Mouse (Mus musculus): ENCODE measurements around the gene Rnf166. TPM values are rescaled to one million over a fixed set of nuclear protein-coding genes. Genes with fewer than 3 reads are reported as not detected.
A peak's percentile ranks its signal among the peaks of the same experiment; 100 is the strongest.

Rnf166 gene
- total RNA-seq (2021) = 10 to 100 TPM; 21.8 to 24.1 TPM

DNA sequence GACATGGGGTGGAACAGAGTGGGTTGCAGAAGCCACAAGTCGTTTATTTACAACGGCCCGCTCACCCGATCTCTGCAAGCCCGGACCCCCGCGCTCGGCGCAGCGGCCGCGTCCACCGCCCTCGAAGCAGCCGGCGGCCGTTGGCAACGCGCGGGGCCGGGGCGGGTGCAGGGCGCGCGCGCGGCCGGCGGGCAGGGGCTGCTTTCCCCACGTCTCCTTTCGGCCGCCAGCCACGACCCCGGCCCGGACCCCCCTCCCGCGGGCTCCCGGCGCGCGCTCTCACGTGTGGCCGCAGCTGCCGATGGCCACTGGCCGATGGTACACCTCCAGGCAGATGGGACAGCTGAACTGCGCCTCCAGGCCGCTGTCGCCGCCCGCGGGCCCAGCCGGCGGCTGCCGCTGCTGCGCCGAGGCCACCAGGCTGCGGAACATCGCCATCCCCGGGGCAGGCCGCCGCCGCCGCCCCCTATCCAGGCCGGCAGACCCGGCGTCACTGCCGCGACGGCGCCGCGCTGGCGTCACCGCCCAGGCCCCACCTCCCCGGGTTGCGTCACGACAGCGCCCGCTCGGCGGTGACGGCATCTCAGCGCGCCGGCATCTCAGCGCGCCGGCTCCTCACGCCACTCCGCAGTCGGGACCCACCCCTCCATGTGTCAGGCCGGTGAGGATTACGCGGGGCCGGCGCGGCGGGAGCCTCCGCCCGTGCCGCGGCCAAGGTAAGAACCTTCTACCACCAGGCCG is at the start of gene Rnf166, which contains the start of gene Ctu2:
Gene Rnf166, minus strand, starts transcription at position 485 of the 741 bp plus-strand sequence.
Gene Ctu2, plus strand, starts transcription at position 564 of the 741 bp plus-strand sequence.
- peak; percentile 95 for DNase-seq
- intact Hi-C loops (cut with DNase I) = no loop called here

DNA sequence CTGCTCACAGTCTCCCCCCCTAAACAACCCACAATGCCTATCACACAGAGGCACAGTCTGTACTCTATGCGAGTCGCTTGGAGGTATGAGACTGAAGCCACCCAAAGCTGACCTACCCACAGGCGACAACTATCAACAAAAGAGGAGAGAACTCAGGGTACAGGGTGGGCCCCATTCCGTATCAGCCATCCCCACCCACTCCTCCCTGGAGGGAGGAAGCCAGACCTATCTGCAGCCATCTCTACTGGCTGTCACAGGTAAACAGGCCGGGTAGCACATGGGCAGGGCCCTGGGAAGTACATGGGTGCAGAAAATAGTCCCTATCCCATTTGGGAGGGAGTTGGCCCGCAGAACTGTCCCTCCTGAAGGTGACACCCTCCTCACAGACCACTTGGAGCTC is 49.1 kb upstream of the Rnf166 start:
- intact Hi-C loops (cut with DNase I) = no loop called here
- no peak for DNase-seq

DNA sequence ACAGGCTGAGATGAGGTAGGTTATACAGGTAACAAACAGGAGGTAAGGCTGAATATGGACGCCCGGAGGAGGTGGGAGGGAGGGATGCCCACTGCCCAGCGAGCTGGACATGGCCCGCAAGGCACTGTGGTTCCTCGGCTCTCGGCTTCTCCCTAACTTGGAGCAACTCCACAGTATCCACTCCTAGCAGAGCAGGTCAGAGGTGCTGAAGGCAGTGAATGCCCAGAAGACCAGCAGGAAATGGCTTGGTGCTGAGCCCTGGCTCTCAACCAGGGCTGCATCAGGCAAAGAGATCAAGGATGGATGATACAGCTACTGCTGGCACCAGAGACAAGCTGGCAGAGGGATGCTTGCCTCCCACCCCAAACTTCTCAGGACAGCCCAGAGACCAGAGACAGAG is 48.6 kb upstream of the Rnf166 start:
- intact Hi-C loops (cut with DNase I) = no loop called here
- peak; percentile 35 for DNase-seq

DNA sequence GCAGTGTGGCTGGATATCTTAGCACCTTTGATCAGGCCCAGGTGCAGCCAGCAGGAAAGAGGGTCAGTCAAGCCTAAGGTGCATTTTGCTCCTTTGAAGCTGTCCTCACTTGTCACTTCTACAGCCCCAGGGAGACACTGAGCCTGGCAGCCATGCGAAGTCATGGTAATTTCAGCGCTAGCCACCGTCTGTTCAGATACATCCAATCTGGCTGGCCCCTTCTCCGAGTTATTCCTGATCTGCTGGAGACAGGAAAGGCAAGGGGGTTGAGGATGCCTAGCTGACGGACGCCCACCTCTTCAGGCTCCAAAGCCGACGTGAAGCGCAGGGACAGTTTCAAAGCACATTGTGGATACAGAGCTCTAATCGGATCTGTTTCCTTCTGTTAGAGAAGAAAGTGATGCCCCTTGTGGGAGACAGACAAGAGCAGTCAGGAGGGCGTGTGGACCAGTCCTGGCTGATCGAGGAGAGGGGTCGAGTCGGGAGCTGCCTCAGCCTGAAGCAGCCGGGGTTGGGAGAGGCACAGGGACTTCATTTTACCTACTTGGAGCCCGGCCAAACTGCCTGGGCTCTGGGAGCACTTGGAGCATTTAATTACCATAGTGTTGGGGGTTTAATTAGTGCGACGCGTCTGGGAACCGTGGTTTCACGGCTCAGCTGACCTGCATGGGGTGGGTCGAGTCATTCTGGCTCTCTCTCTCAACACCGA is 47.9 kb upstream of the Rnf166 start:
- intact Hi-C loops (cut with DNase I) = no loop called here
- peak; percentile 70 for DNase-seq

DNA sequence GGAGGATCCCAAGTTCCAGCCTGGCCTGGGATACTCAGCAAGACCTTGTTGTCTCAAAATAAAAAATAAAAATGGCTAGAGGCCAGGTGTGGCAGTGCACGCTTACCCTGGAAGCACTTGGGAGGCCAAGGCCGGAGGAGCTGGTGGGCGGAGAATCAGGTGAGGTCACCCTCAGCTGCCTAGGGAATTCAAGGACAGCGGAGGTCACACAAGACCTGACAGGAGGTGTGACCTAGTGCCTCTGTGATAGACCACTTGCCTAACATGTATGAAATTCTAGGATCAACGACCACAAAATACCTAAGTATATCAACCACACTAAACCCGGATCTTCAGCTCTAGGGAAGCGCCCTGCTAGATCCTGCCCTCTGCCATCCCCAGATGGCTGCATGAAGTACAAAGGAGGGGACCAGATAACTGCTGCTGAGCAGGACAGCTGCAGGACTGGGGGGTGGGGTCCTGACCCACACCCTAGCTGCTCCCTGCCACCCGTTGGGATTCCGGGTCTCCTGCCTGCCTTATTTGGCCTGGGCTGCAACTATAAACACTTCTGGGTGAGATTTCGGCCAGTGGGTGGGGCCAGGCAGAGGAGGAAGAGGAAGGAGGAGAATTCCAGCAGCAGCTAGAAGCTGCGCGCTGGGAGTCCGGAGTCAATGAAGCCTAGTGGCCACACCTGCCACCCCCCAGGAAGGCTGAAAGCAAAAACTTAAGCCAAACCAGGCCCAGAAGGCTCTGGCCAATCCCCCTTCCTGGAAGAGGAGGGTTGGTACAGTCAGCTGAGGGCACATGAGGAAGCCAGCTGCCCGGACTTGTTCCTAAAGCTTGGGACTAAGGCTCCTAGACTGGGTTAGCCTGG is 47.2 kb upstream of the Rnf166 start:
- intact Hi-C loops (cut with DNase I) = no loop called here
- peak; percentile 54 for DNase-seq

DNA sequence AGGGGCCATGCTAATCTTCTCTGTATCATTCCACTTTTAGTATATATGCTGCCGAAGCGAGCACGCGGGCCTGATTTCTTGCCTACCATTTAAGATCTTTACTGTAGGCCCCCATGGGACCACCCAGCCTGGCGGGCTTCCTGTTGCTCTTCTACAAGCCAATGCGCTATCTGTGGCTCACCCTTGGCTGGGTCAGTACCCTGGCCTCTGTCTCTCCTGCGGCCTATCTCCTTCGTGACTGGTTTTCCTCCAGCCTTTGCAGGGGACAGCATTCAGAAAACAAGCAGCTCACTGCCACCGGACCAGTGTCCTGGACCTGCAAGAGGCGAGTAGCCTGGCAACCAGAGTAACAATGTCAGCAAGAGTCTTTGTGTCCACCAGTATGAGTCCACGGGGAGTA is 44.7 kb upstream of the Rnf166 start:
- DNase-seq = no peak
- intact Hi-C loops (cut with DNase I) = no loop called here

DNA sequence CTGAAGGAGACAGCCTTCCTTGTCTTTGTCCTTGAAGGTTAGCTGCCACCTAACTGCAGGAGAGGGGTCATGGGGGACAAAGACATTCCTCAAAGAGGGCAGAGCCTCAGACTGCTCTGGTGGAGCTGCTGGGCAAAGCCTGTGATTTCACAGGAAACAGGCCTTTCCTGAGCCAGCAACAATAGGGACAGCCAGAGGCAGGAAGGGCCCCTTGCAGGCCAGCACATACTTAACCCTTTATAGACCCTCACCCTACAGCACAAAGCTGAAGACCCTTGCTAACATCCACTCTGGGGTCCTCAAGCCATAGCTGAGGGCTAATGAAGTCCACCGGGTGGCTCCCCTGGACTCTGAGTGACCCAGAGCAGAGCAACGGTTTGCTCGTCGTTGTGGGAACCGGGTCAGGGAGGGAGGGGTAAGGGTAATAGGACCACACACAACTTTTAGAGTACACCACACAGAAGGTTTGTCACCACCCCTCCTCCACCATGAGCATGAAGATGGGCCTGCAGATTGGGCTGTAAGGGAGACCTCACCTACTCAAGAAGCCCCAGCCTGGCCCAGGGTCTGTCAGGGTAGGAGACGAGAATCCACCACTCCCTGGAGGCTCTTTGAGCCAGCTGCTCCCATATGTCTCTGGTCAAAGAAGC is 41.8 kb upstream of the Rnf166 start:
- DNase-seq = no peak
- intact Hi-C loops (cut with DNase I) = no loop called here

DNA sequence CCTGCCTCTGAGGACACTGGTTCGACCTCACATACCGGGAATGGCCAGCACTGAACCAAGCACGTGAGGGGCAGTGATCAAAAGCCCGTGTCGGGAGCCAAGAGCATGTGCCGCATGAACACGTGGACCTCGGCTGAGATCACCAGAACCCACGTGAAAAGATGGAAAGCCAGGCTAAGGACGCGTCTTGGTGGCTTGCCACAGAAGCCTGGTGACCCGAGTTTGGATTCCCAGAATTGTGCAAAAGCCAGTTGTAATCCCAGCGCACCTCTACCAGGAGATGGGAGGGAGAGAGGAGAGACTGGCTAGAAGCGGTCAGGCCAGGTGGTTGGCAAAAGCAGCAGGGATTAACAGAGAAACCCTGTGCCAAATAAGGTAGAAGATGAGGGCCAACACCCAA is 39.8 kb upstream of the Rnf166 start:
- no peak for DNase-seq
- intact Hi-C loops (cut with DNase I) = no loop called here

DNA sequence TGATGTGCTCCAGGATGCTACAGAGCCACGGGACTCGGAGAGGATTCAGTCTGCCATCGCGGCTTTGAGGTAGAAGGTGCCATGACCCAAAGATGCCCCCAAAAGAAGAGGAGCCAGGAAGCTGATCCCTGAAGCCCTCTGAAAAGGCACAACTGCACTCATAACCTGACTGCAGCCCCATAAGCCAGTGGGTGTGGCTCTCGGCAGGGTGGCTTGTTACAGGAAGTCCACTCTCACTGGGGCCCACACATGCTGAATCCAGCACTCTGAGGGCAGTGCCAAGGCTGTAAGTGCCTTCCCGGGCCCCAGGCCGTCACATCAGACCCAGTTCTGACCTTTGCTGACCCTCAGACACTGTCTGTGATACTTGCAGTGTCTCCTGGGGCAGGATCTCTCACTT is 36.5 kb upstream of the Rnf166 start:
- intact Hi-C loops (cut with DNase I) = no loop called here
- no peak for DNase-seq

DNA sequence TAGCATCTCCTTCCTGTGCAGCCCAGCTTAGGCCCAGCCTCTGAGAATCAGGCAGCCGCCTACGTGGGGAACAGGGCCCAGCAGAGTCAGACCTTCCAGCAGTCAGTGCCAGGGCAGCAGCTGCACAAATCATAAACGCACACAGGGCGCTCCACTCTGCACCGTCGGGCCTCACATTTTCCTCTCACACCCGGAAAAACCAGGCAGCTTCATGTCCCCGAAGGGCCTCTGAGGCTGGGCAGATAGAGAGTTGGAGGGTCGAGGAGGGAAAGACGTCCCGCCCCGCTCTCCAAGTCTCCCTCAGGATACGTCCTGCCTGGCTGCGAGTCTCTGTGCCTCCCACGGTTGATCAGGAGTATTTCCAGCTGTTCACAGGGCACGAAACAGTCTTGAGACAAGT is 35.7 kb upstream of the Rnf166 start:
- intact Hi-C loops (cut with DNase I) = no loop called here
- no peak for DNase-seq

DNA sequence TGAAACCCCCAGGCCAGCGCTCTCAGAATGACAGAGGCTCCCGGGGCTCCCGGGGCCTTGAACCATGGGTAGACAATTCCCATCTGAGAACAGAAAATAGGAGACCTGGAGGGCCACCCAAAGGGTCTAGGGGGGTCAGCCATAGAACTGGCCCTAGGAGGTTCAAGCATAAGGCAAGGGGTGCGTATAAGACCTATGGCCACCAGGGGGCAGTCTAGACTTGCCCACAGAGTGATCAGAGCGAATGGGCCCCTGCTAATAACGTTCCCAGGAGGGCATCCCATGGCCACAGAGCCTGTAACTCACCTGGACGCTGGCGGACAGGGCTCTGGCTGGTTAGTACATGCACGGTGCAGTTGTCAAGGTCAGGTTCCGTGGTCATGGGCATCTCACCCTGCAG is 25.0 kb upstream of the Rnf166 start:
- intact Hi-C loops (cut with DNase I) = loop anchor here (2.0 to 5.0 kb wide), 2 partner anchors 51 to 328 kb away; partner anchors contain the start of gene Piezo1
- DNase-seq = peak; percentile 80

DNA sequence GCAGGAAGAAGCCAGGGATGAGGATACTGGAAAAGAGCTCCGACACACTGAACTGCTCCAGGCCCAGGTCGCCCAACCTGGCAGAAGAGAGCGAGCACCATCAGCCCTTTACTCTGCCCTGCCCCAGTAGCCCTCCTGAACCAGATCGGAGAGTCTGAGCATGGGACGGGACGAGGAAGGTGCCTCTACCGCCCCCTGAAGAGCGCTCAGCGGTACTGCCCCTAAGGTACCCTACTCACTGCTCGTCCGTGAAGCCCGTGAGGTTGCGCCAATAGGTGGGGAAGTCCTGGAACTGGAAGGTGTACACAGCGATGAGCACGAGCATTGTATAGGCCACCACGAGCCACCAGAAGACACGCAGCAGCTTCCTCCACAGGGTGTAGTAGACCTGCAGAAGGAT is 22.0 kb upstream of the Rnf166 start:
- DNase-seq = no peak
- intact Hi-C loops (cut with DNase I) = no loop called here

DNA sequence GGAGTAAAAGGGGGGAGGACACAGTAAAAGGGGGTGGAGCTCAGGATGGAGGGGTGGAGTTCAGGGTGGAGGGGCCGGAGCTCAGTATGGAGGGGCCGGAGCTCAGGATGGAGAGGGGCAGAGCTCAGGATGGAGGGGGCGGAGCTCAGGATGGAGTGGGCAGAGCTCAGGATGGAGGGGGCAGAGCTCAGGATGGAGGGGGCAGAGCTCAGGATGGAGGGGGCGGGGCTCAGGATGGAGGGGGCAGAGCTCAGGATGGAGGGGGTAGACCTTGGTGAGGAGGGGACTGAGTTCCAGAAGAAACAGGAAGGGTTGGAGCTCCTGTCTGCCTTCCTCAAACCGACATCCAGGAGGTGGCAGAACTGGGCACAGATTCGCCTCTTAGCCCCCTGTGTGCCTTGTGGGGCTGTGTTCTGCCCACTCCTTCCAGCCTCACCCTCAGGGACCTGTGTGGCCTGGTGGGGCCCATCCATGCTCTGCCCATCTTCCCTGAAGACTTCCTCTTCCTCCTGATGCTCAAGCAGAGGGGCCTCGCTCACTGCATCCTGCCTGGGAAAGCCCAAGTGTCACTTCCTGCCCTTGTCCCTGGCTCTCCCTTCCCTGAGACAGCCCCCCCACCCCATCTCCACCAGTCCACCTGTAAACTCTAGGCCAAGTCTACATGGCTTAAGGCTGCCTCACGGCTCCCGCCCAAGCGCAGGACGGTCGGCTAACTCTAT is 21.3 kb upstream of the Rnf166 start:
- DNase-seq = no peak
- intact Hi-C loops (cut with DNase I) = no loop called here

DNA sequence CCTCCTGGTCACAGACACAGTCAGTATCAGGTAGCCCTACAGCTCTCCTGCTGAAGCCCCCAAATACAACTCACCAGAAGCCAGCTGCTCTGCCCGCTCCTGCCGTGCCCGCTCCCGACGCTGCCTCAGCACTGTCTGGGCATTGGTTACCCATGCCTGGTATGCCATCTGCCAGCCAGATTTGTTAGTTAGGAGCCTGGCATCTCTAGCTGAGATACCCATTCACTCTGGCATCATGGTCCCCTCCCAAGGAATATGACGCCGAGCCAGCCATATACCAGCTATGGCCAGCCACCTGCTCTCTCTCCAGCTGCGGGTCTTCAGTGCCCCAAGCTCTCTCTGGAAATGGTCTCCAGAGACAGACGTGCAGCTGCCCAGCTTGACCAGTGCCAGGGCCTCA is 12.5 kb upstream of the Rnf166 start:
- DNase-seq = peak; percentile 73
- intact Hi-C loops (cut with DNase I) = no loop called here

DNA sequence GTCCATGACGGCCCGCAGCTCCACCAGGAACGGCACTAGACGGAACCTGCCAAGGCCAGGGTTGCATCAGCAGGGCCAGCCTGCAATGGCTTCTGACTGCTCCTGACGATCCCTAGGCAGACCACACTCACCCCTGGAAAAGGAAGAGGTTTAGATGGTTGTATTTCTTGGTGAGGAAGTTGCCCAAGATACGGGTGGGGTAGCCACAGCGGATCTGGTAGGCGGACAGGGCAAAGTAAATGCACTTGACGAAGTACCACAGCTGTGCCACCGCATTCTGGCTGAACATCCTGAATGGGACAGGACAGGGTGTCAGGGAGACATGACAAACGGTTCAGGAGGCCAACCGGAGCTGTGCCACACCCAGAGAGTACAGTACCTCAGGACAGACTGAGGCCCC is 9.0 kb upstream of the Rnf166 start:
- intact Hi-C loops (cut with DNase I) = no loop called here
- DNase-seq = no peak

DNA sequence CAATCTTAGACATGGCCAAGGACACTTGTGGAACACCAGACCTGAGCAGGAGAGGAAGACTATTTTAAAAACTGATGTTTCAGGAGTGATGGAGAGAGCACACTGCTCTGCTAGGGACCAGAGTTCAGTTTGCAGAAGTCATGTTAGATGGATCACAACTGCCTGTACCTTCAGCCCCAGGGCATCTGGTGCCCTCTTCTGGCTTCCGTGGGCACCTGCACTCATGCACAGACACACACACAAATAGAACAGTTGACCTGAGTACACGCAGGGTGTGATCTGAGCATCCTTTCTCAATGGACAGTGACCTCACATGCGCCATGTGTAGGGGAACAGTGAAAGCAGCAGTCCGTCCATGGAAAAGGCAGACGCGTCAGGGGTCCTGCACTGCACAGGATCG is 8.0 kb upstream of the Rnf166 start:
- no peak for DNase-seq
- intact Hi-C loops (cut with DNase I) = no loop called here

DNA sequence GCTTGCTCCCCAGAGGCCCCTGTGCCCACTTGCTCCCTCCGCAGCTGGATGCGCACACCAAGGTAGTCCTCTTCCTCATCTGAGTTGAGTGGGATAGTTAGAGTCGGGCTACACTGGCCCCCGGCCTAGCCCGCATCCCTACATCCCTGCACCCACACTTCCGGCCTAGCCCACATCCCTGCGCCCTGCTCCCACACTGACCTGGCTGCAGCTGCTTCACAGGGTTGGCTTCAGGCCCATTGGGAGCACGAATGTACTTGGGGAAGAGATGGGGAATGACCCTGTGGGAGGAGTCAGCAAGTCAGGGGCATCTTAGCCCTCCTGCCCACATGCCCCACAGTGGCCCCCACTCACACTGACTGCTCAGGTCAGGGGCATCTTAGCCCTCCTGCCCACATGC is 6.6 kb upstream of the Rnf166 start:
- intact Hi-C loops (cut with DNase I) = no loop called here
- DNase-seq = no peak

DNA sequence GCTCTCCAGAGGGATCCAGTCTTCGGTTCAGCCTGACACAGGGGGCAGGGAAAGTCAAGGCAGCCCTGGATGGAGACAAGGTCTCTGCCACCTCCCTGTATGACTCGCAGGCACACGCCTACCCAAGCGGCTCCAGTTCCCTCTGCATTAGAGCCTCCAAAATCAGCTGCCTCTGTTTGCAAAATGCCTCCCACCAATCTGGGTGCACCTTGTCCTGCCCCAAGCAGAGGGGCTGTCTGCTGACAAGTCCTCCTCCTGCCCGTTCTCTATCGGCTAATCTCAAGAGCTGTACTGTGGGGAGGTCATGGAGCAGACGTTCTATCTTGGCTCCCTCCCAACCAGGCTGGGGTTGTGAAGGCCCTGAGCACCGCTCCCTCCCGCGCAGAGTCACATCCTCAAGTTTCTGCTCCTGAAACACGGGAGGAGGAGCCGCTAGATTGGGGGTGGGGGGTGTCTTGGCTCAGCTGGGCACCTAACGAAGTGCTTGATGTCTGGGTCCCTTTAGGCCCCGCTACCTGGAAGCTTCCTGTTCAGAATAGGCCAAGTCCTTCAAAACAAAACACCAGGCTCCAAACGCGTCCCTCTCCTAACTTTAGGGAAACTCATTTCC is 808 bp downstream of the Rnf166 start:
- DNase-seq = peak; percentile 61

DNA sequence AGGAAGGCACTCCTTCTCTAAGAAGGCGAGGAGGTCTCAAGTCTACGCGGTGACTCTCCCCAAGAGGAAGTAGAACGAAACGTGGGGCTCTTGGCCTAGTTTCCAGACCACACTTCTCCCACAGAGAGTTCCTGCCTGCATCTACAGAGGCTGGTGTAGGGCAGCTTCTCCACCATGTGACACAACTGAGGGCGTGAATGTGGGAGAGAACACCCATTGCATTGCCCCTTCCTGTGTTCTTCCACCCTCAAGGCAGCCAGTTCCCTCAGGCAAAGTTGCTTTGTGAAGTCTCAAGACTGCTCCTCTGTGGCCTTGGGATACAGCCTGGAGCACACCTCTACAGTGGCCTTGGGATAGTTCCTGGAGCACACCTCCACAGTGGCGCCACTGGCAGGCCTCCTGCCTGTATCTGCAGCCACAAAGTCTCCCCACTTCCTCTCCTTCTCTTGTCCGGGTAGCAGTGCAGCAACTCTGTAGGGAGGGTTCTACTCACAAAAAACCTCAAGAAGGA is 1.9 kb downstream of the Rnf166 start:
- no peak for DNase-seq
- intact Hi-C loops (cut with DNase I) = no loop called here

More for the DNA sequence above, 808 bp downstream of the Rnf166 start:
- intact Hi-C loops (cut with DNase I) = no loop called here

DNA sequence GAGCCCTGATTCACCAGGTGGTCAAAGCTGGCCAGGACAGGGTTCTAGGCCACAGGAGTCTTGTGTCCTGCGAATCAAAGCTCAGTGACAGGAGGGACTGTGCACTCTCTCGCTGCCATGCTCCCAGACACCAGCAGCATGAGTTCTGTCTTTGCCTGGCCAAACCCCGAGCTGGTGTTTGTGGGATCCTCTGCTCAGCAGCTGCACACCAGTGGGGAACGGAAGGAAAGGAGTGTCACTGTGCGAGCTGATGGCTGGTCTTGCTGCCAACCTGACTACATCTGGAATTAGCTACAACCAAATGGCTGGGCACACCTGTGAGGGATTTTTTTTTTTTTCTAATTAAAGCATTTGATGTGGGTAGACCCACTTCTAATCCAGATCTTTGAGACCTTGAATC is 5.2 kb downstream of the Rnf166 start:
- intact Hi-C loops (cut with DNase I) = no loop called here
- no peak for DNase-seq

All from left cerebral cortex, postnatal 4 days (tissue).